Mouse (Mus musculus): ENCODE results near the gene Sept8.
A peak's percentile ranks its signal among the peaks of the same experiment; 100 is the strongest.

Gene Sept8

DNA sequence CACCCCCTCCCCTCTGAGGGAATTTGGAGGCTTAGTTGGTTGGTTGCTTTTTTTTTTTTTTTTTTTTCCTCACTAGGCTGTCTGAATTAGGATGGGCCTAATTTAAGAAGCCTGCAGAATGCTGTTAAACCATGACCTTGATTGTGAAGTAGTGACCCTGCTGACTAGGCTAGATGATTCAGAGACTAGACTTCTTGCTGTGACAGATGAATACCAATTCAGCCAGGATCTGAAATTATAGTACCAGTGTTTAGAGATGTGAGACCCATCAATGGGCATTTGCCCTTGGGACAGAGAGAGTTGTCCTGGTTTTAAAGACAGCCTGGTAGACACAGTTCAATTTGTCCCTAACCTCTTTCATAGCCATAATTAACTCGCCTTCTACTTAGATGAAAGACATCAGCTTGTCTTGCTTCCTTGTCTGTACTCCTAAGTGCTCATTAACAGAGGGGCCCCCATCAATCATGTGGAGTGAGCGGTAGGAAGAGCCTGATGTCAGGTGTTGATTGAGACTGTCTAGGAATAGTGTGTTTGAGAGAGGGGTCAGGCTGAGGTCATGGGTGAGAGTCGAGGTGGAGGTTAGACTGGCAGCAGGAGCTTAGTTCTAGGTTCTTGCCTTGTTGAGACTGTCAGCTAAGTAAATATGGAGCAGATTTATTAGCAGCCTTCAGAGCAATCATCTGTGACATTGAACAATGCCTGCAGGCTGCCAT lies 25.7 kb upstream of the Sept8 start:
- DNase-seq (ENCODE audit: low read depth in 2 of 2, low spot score in 2 of 2), result no peak

- DNase-seq (ENCODE audit: low read depth in 2 of 2, low spot score in 2 of 2), result no peak
These were observed 23.6 kb upstream of the Sept8 start for GRCm38 (mm10) chr11:53495417-53495816.

- no peak for DNase-seq (ENCODE audit: low read depth in 2 of 2, low spot score in 2 of 2)
These were observed 22.1 kb upstream of the Sept8 start for GRCm38 (mm10) chr11:53496946-53497345.

DNA sequence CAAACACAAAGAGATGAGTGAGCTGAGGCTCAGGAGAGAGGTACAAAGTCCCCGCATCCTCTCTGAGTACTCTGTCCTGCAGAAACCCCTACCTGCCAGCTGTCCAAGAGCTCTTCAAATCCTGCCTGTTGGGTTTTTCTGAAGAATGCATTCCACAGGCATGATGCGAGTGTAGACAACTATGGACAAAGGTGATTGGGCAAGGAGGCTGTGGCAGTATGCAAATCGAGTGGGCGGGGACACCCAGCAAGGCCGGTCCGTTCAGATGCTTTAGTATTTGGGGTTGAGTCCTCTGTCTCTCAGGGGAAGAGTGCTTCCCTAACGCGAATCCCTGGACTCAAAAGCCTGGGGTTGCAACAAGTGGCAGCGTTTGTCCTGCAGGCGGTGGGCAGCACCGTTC lies 18.5 kb upstream of the Sept8 start:
- DNase-seq (ENCODE audit: low read depth in 2 of 2, low spot score in 2 of 2), result no peak

DNA sequence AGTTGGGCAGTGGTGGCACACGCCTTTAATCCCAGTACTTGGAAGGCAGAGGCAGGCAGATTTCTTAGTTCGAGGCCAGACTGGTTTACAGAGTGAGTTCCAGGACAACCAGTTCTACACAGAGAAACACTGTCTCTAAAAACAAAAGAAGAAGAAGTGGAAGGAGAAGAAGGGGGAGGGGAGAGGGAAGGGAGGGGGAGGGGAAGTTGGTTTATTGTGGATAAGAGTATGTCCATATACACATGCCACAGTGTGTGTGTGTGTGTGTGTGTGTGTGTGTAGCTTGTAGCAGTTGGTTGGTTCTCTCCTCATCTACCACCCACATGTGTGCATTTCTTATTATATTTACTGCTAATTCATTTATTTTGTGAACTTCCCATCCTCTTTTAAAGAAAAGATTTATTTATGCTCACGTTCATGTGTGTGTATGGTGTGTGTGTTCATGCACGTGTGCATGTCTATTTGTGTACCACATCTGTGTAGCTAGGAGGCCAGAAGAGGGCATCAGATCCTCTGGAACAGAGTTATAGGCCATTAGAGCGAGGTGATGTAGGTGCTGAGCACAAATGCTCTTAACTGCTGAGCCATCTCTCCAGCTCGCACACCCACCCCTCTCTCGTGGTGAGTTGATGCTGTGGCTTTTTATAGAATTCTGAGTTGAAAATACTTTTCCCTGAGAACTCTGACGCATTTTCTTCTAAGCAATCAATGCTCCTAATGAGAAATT lies 16.9 kb upstream of the Sept8 start:
- DNase-seq (ENCODE audit: low read depth in 2 of 2, low spot score in 2 of 2), result no peak

GRCm38 (mm10) chr11:53503738-53504137 lies 15.3 kb upstream of the Sept8 start:
- DNase-seq (ENCODE audit: low read depth in 2 of 2, low spot score in 2 of 2), result no peak

DNA sequence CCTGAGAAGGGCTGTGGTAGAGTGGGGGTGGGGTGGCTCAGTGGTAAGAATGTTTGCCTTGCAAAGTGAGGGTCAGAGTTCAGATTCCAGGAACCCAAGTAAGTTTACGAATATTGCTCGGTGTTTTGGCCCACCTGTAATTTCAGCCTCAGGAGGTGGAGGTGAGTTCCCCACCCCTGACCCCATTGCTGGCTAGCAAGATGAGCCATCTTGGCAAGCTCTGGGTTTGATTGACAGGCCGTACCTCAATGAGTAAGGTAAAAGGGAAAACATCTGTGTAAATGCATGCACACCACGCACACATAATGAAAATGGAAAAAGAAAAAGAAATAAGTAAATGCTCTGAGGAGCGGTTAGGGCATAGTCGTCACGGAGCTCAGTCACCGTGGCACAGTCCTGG lies 14.7 kb upstream of the Sept8 start:
- DNase-seq (ENCODE audit: low read depth in 2 of 2, low spot score in 2 of 2), result no peak

- no peak for DNase-seq (ENCODE audit: low read depth in 2 of 2, low spot score in 2 of 2)
These were observed 13.9 kb upstream of the Sept8 start for GRCm38 (mm10) chr11:53505026-53505663.

DNA sequence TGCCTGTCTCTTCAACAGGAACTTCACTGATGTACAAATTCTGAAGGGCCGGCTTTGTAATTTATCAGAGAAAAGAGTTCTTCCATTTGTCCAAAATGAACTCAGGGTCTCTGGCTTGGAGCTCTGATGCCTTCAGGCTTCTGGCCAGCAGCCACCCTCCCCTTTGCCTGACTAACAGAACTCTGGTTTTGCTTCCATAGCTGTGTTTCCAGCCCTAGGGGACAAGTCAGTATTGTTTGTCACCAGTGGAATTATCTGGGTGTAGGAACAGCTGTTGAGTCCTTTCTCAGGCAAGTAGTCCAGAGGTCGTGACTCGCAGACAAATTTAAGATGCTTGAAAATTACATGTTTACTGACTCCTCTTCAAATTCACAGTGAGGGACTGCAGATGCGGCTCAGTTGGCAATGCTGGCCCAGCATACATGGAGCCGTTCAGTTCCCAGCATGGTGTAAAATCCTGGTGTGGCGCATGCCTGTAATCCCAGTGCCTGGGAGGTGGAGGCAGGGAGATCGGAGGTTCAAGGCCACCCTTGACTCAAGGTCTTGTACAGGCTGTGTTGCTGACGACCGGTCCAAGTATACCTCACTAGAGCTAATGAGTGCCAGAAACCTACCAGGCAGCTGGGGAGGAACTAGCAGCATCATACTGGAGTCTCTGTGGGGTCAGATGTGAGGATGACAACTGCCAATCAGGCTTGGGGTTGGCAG lies 11.8 kb upstream of the Sept8 start:
- DNase-seq (ENCODE audit: low read depth in 2 of 2, low spot score in 2 of 2), result no peak

- DNase-seq (ENCODE audit: low read depth in 2 of 2, low spot score in 2 of 2), result no peak
These were observed 10.9 kb upstream of the Sept8 start for GRCm38 (mm10) chr11:53508152-53508551.

- no peak for DNase-seq (ENCODE audit: low read depth in 2 of 2, low spot score in 2 of 2)
These were observed 10.5 kb upstream of the Sept8 start for GRCm38 (mm10) chr11:53508591-53508990.

- DNase-seq (ENCODE audit: low read depth in 2 of 2, low spot score in 2 of 2), result no peak
These were observed 8.7 kb upstream of the Sept8 start for GRCm38 (mm10) chr11:53510351-53510750.

DNA sequence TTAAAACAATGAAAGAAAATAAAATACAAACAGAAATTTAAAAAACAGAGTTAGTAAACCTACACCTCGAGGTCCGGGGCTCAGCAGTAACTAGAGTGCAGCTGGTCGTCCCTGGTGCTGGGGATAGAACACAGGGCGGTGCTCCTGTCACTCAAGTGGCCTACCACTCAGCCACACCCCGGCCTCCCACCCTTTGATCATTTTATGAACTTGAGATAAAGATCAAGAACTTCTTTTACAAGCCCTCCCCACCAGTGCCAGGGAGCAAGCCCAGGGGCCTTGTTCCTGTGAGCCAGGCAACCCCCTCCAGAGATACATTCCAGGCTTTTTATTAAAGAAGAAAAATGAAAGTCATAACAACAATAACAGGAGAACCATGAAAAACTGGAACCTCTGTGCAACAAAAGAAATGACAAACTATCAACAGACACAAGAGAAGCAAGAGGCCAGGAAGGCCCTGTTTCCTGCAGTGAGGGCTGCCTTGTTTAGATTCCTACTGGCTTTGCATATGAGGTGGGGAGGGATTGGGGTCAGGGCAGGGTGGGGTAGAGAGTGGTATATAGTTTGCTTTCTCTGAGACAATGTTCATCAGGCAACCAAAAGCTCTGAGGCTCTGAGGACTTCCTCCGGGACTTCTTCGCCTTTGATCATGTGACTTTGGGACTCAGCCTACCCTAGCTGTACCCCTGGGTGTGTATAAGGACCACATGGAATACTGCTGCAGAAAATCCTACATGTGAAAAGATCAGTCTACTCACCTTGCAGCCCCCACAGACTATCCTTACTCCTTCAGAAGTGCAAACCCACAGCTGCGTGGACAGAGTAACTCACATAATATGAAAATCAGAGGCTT lies 2.1 kb upstream of the Sept8 start:
- DNase-seq (ENCODE audit: low read depth in 2 of 2, low spot score in 2 of 2), result peak; percentile 25 to 54

- DNase-seq (ENCODE audit: low read depth in 2 of 2, low spot score in 2 of 2), result no peak
These were observed 298 bp upstream of the Sept8 start for GRCm38 (mm10) chr11:53518759-53519158.

GRCm38 (mm10) chr11:53520122-53520978 lies 1.3 kb downstream of the Sept8 start:
- no peak for DNase-seq (ENCODE audit: low read depth in 2 of 2, low spot score in 2 of 2)

DNA sequence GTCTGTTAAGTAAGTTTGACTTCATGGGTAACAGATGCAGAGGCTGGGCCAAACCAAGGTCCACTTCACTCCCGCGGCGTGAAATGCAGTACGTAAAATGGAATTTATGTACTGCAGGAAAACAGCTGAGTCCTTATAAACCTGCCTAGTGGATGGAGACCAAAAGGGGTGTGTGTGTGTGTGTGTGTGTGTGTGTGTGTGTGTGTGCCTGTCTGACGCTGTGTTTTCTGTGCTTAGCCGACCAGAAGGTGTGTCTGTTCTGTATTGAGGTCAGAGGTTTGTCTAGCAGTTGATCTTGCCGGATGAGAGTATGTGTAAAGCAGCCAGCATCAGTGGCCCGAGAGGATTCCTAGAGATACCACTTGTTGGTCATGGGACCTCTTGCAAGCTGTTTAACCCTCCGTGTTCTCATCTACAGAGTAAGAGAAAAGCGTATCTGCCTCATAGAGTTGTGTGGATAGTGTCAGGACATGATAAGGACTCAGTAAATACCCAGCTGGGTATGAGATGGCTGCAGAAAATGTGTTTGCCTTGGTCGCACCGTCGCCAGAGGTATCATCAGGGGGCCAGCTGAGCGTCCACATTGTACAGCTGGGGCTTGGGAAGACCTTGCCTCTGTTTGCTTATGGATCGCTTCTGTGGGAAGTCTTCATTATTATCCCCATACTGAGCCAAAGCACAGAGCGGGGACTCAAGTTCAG lies 2.2 kb downstream of the Sept8 start:
- no peak for DNase-seq (ENCODE audit: low read depth in 2 of 2, low spot score in 2 of 2)

GRCm38 (mm10) chr11:53521821-53522131 lies 2.7 kb downstream of the Sept8 start:
- no peak for DNase-seq (ENCODE audit: low read depth in 2 of 2, low spot score in 2 of 2)

DNA sequence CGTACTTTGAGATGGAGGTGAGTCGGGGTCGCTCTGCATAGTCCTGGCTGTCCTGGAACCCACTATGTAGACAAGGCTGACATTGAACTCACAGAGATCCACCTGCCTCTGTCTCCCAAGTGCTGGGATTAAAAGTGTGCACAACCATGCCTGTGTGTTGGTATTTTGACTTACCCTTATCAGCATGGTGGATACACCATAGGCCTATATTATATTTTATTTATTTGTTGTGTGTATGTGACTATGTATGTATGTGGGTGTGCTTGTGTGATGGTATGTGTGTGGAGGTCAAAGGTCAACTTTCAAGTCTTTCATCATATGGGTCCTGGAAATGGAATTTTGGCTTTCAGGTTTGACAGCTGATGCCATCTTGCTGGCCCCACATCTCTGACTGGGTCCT lies 3.3 kb downstream of the Sept8 start:
- no peak for DNase-seq (ENCODE audit: low read depth in 2 of 2, low spot score in 2 of 2)

- DNase-seq (ENCODE audit: low read depth in 2 of 2, low spot score in 2 of 2), result no peak
These were observed 3.9 kb downstream of the Sept8 start for GRCm38 (mm10) chr11:53522930-53523329.

Data from CD8-positive naive resting alpha-beta T cell, adult 2 months (primary cell).